Mouse (Mus musculus): Measurements from ENCODE around the gene Ccdc90b. TPM values are rescaled to one million over a fixed set of nuclear protein-coding genes. Genes with fewer than 3 reads are reported as not detected.

Gene Ccdc90b
- polyA plus RNA-seq, 1 experiment from 2014 or later, result 75.3 TPM

DNA sequence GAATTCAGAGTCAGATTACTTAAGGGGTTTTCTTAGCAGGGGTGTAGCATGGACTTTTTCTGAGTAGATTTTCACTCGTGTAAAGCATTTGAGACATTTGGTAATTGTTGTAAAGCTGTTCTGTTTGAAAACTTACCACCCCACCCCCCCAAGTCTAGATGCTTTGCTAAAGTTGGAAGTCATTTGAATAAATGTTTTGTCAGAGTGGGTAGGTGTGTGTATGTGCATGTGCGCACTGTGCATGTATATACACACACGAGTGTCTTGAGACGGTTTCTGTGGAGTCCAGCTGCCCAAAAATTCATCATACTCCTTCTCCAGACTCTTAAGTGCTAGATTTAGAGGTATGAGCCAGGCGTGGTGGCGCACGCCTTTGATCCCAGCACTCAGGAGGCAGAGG is 22.6 kb downstream of the Ccdc90b start:
- peaks cover 21% of the 10 kb centered on the region for H3K36me3 ChIP-seq (replicated peaks)
- no peaks in the 10 kb centered on the region for H3K4me1 ChIP-seq
- whole genome bisulfite sequencing, result 89% methylated on average over 7 of the region's 7 CpGs
- H3K27me3 ChIP-seq, result no peaks in the 10 kb centered on the region
- no peak overlapping the region for H3K4me2 ChIP-seq
- H3K9ac ChIP-seq, result no peak overlapping the region
- H3K27ac ChIP-seq, result no peak overlapping the region
- H3K4me3 ChIP-seq (replicated peaks), result no peak overlapping the region
- ATAC-seq (ENCODE audit: low FRiP score), result no peak
- H3K9me3 ChIP-seq, result no peaks in the 10 kb centered on the region

GRCm38 (mm10) chr7:92589986-92590385 is 29.0 kb downstream of the Ccdc90b start:
- Histone ChIP-seq H3K36me3 (replicated peaks) (no peaks in the 10 kb centered on the region), H3K4me1 (no peaks in the 10 kb centered on the region), H3K4me3 (replicated peaks) (no peak overlapping the region), H3K27me3 (no peaks in the 10 kb centered on the region), H3K9me3 (no peaks in the 10 kb centered on the region), H3K27ac (no peak overlapping the region), H3K4me2 (no peak overlapping the region), H3K9ac (no peak overlapping the region)
- ATAC-seq (ENCODE audit: low FRiP score), result no peak
- 92% methylated on average over 7 of the region's 7 CpGs for WGBS

DNA sequence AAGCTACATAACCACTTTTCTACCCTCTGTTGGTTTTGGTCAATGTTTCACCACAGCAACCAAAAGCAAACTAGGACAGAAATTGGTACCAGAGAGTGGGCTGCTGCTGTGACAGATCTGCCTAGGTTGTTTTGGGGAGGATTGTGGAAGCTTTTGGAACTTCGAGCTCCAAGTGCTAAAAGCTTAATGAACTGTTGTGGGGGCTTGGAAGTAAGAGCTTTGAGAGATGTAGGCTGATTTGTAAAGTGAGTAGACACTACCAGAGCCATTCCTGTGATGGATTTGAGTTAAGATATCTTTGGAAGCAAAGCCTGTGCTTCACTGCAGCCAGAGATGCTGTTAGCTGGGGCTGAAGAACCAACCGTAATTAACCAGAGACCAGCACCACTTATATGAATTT is 29.9 kb downstream of the Ccdc90b start:
- no peak for ATAC-seq (ENCODE audit: low FRiP score)
- Histone ChIP-seq H3K4me2 (no peak overlapping the region), H3K36me3 (replicated peaks) (no peaks in the 10 kb centered on the region), H3K4me3 (replicated peaks) (no peak overlapping the region), H3K9me3 (no peaks in the 10 kb centered on the region), H3K4me1 (no peaks in the 10 kb centered on the region), H3K27me3 (no peaks in the 10 kb centered on the region), H3K9ac (no peak overlapping the region), H3K27ac (no peak overlapping the region)
- WGBS, result 77% methylated on average over 2 of the region's 2 CpGs

- 91% methylated on average over 7 of the region's 7 CpGs for WGBS
- no peak for ATAC-seq (ENCODE audit: low FRiP score)
- no peaks in the 10 kb centered on the region for H3K4me1 ChIP-seq
These were observed 44.0 kb downstream of the Ccdc90b start for GRCm38 (mm10) chr7:92604961-92605360.

GRCm38 (mm10) chr7:92610830-92611229 is 49.9 kb downstream of the Ccdc90b start:
- no peak overlapping the region for H3K4me3 ChIP-seq (replicated peaks)
- no peak overlapping the region for H3K4me2 ChIP-seq
- no peak for ATAC-seq (ENCODE audit: low FRiP score)
- H3K9me3 ChIP-seq, result no peaks in the 10 kb centered on the region
- no peaks in the 10 kb centered on the region for H3K4me1 ChIP-seq
- no peaks in the 10 kb centered on the region for H3K36me3 ChIP-seq (replicated peaks)
- 53% methylated on average over 7 of the region's 7 CpGs for WGBS
- H3K9ac ChIP-seq, result no peak overlapping the region
- H3K27ac ChIP-seq, result no peak overlapping the region
- H3K27me3 ChIP-seq, result no peaks in the 10 kb centered on the region

More at GRCm38 (mm10) chr7:92604961-92605360, 44.0 kb downstream of the Ccdc90b start:
- Histone ChIP-seq H3K9me3 (no peaks in the 10 kb centered on the region), H3K36me3 (replicated peaks) (peaks cover 8% of the 10 kb centered on the region), H3K4me2 (no peak overlapping the region), H3K27me3 (no peaks in the 10 kb centered on the region), H3K9ac (no peak overlapping the region), H3K27ac (no peak overlapping the region), H3K4me3 (replicated peaks) (no peak overlapping the region)

- Histone ChIP-seq H3K9me3 (no peaks in the 10 kb centered on the region), H3K27ac (no peak overlapping the region), H3K27me3 (no peaks in the 10 kb centered on the region), H3K4me2 (no peak overlapping the region), H3K4me3 (replicated peaks) (no peak overlapping the region), H3K9ac (no peak overlapping the region), H3K36me3 (replicated peaks) (no peaks in the 10 kb centered on the region), H3K4me1 (no peaks in the 10 kb centered on the region)
- 67% methylated on average over 2 of the region's 2 CpGs for WGBS
- ATAC-seq (ENCODE audit: low FRiP score), result no peak
These were observed 63.5 kb downstream of the Ccdc90b start for GRCm38 (mm10) chr7:92624488-92624887.

- Histone ChIP-seq H3K9me3 (no peaks in the 10 kb centered on the region), H3K36me3 (replicated peaks) (no peaks in the 10 kb centered on the region), H3K4me1 (no peaks in the 10 kb centered on the region), H3K27ac (no peak overlapping the region), H3K9ac (no peak overlapping the region), H3K27me3 (no peaks in the 10 kb centered on the region), H3K4me2 (no peak overlapping the region), H3K4me3 (replicated peaks) (no peak overlapping the region)
- WGBS, result 56% methylated on average over 2 of the region's 2 CpGs
- no peak for ATAC-seq (ENCODE audit: low FRiP score)
These were observed 69.2 kb downstream of the Ccdc90b start for GRCm38 (mm10) chr7:92630167-92630566.

Other genes with a start within 250 kb of the Ccdc90b start
- gene Ankrd42, start 76.0 kb downstream of the Ccdc90b start, polyA plus RNA-seq (2016; fragmentation: Nextera tagmentation; extraction: Ambion mirVana), result 11.9 and 15.4 TPM in 2 replicates
- 31.3 and 34.5 TPM in 2 replicates for gene Pcf11, start 108.8 kb downstream of the Ccdc90b start, polyA plus RNA-seq (2016; fragmentation: Nextera tagmentation; extraction: Ambion mirVana)
- 21.7 and 22.0 TPM in 2 replicates for gene Rab30, start 180.5 kb downstream of the Ccdc90b start, polyA plus RNA-seq (2016; fragmentation: Nextera tagmentation; extraction: Ambion mirVana)

All from forebrain, embryonic 12.5 days (tissue).